Mouse (Mus musculus): ENCODE measurements around the gene 4930415O20Rik. TPM values are rescaled to one million over a fixed set of nuclear protein-coding genes. Genes with fewer than 3 reads are reported as not detected.

Gene 4930415O20Rik
- polyA plus RNA-seq, 1 experiment from 2014 or later, result not detected

- Histone ChIP-seq H3K27me3 (ENCODE audit: control insufficient read depth, insufficient read depth, low read depth, low read length) (no peaks in the 10 kb centered on the region), H3K36me3 (ENCODE audit: control insufficient read depth, insufficient read depth, low read length) (peaks cover 19% of the 10 kb centered on the region), H3K9ac (ENCODE audit: low read length) (peak overlapping the region; percentile 92), H3K4me3 (ENCODE audit: low read length) (peak overlapping the region; percentile 90), H3K9me3 (ENCODE audit: control insufficient read depth, low read length) (no peaks in the 10 kb centered on the region), H3K27ac (ENCODE audit: low read length) (peak overlapping the region; percentile 97), H3K4me1 (replicated peaks; ENCODE audit: control insufficient read depth, insufficient read depth, low read length) (peaks cover 35% of the 10 kb centered on the region), H3K4me2 (ENCODE audit: low read depth, low read length) (peak overlapping the region; percentile 86)
- peak; percentile 41 for ATAC-seq (ENCODE audit: low read depth)
- WGBS, result 5% methylated on average over 4 of the region's 4 CpGs
Measured at GRCm38 (mm10) chr15:98607557-98607956, 36.8 kb downstream of the 4930415O20Rik start.

- H3K36me3 ChIP-seq (ENCODE audit: control insufficient read depth, insufficient read depth, low read length), result peaks cover 19% of the 10 kb centered on the region
- no peak; the same call in 1 of the 2 replicates for ATAC-seq (ENCODE audit: low read depth)
- no peaks in the 10 kb centered on the region for H3K9me3 ChIP-seq (ENCODE audit: control insufficient read depth, low read length)
- 8% methylated on average over 9 of the region's 10 CpGs for WGBS
- peaks cover 29% of the 10 kb centered on the region for H3K4me1 ChIP-seq (replicated peaks; ENCODE audit: control insufficient read depth, insufficient read depth, low read length)
- peak overlapping the region; percentile 90 for H3K4me3 ChIP-seq (ENCODE audit: low read length)
- H3K9ac ChIP-seq (ENCODE audit: low read length), result peak overlapping the region; percentile 92
- peak overlapping the region; percentile 86 for H3K4me2 ChIP-seq (ENCODE audit: low read depth, low read length)
- H3K27ac ChIP-seq (ENCODE audit: low read length), result peak overlapping the region; percentile 97
- no peaks in the 10 kb centered on the region for H3K27me3 ChIP-seq (ENCODE audit: control insufficient read depth, insufficient read depth, low read depth, low read length)
Measured at GRCm38 (mm10) chr15:98608058-98608783, 37.4 kb downstream of the 4930415O20Rik start.

- H3K27ac ChIP-seq (ENCODE audit: low read length), result peak overlapping the region; percentile 97
- H3K4me1 ChIP-seq (replicated peaks; ENCODE audit: control insufficient read depth, insufficient read depth, low read length), result peaks cover 25% of the 10 kb centered on the region
- H3K36me3 ChIP-seq (ENCODE audit: control insufficient read depth, insufficient read depth, low read length), result peaks cover 13% of the 10 kb centered on the region
- H3K9me3 ChIP-seq (ENCODE audit: control insufficient read depth, low read length), result no peaks in the 10 kb centered on the region
- 2% methylated on average over 13 of the region's 26 CpGs for WGBS
- H3K4me2 ChIP-seq (ENCODE audit: low read depth, low read length), result peak overlapping the region; percentile 86
- peak; percentile 2; the same call in 1 of the 2 replicates for ATAC-seq (ENCODE audit: low read depth)
- H3K9ac ChIP-seq (ENCODE audit: low read length), result peak overlapping the region; percentile 92
- H3K27me3 ChIP-seq (ENCODE audit: control insufficient read depth, insufficient read depth, low read depth, low read length), result no peaks in the 10 kb centered on the region
- peak overlapping the region; percentile 90 for H3K4me3 ChIP-seq (ENCODE audit: low read length)
Measured at GRCm38 (mm10) chr15:98608784-98609250, 38.0 kb downstream of the 4930415O20Rik start.

- Histone ChIP-seq H3K4me2 (ENCODE audit: low read depth, low read length) (peak within 1 kb of the TSS; percentile 86), H3K27me3 (ENCODE audit: control insufficient read depth, insufficient read depth, low read depth, low read length) (no peaks in the 10 kb centered on the region), H3K4me1 (replicated peaks; ENCODE audit: control insufficient read depth, insufficient read depth, low read length) (peaks cover 25% of the 10 kb centered on the region), H3K27ac (ENCODE audit: low read length) (peak within 1 kb of the TSS; percentile 97), H3K36me3 (ENCODE audit: control insufficient read depth, insufficient read depth, low read length) (0 out of 2 replicates have a peak, but pooled peaks cover 7% of the 10 kb centered on the region), H3K9ac (ENCODE audit: low read length) (peak within 1 kb of the TSS; percentile 92), H3K9me3 (ENCODE audit: control insufficient read depth, low read length) (no peaks in the 10 kb centered on the region), H3K4me3 (ENCODE audit: low read length) (peak within 1 kb of the TSS; percentile 90)
- ATAC-seq (ENCODE audit: low read depth), result peak; percentile 89
- 1% methylated on average over 47 of the region's 75 CpGs for WGBS
Measured at GRCm38 (mm10) chr15:98609331-98610130, 38.7 kb downstream of the 4930415O20Rik start, which contains the start of gene Adcy6. Adcy6 (minus strand) TSS chr15:98610076.

GRCm38 (mm10) chr15:98610131-98610633 lies 39.4 kb downstream of the 4930415O20Rik start:
- no peak for ATAC-seq (ENCODE audit: low read depth)
- peaks cover 25% of the 10 kb centered on the region for H3K4me1 ChIP-seq (replicated peaks; ENCODE audit: control insufficient read depth, insufficient read depth, low read length)
- 3% methylated on average over 12 of the region's 12 CpGs for WGBS

GRCm38 (mm10) chr15:98612229-98612628 lies 41.4 kb downstream of the 4930415O20Rik start:
- no peaks in the 10 kb centered on the region for H3K9me3 ChIP-seq (ENCODE audit: control insufficient read depth, low read length)
- no peaks in the 10 kb centered on the region for H3K27me3 ChIP-seq (ENCODE audit: control insufficient read depth, insufficient read depth, low read depth, low read length)
- peaks cover 15% of the 10 kb centered on the region for H3K4me1 ChIP-seq (replicated peaks; ENCODE audit: control insufficient read depth, insufficient read depth, low read length)
- WGBS, result 87% methylated on average over 3 of the region's 3 CpGs
- H3K27ac ChIP-seq (ENCODE audit: low read length), result no peak overlapping the region
- H3K9ac ChIP-seq (ENCODE audit: low read length), result no peak overlapping the region
- H3K4me2 ChIP-seq (ENCODE audit: low read depth, low read length), result no peak overlapping the region
- ATAC-seq (ENCODE audit: low read depth), result no peak
- no peaks in the 10 kb centered on the region for H3K36me3 ChIP-seq (ENCODE audit: control insufficient read depth, insufficient read depth, low read length)
- H3K4me3 ChIP-seq (ENCODE audit: low read length), result no peak overlapping the region

More at GRCm38 (mm10) chr15:98610131-98610633, 39.4 kb downstream of the 4930415O20Rik start:
- Histone ChIP-seq H3K4me3 (ENCODE audit: low read length) (peak overlapping the region; percentile 90), H3K4me2 (ENCODE audit: low read depth, low read length) (peak overlapping the region; percentile 86), H3K9me3 (ENCODE audit: control insufficient read depth, low read length) (no peaks in the 10 kb centered on the region), H3K27me3 (ENCODE audit: control insufficient read depth, insufficient read depth, low read depth, low read length) (no peaks in the 10 kb centered on the region), H3K9ac (ENCODE audit: low read length) (peak overlapping the region; percentile 92), H3K36me3 (ENCODE audit: control insufficient read depth, insufficient read depth, low read length) (0 out of 2 replicates have a peak, but pooled peaks cover 4% of the 10 kb centered on the region), H3K27ac (ENCODE audit: low read length) (peak overlapping the region; percentile 97)

- ATAC-seq (ENCODE audit: low read depth), result no peak
- no peak overlapping the region for H3K27ac ChIP-seq (ENCODE audit: low read length)
Measured at GRCm38 (mm10) chr15:98614551-98614950, 43.7 kb downstream of the 4930415O20Rik start.

GRCm38 (mm10) chr15:98614971-98615370 lies 44.2 kb downstream of the 4930415O20Rik start:
- peaks cover 4% of the 10 kb centered on the region; the same call in 1 of the 2 replicates for H3K4me1 ChIP-seq (replicated peaks; ENCODE audit: control insufficient read depth, insufficient read depth, low read length)
- no peaks in the 10 kb centered on the region for H3K27me3 ChIP-seq (ENCODE audit: control insufficient read depth, insufficient read depth, low read depth, low read length)
- H3K9me3 ChIP-seq (ENCODE audit: control insufficient read depth, low read length), result no peaks in the 10 kb centered on the region
- no peak overlapping the region for H3K4me2 ChIP-seq (ENCODE audit: low read depth, low read length)
- H3K9ac ChIP-seq (ENCODE audit: low read length), result no peak overlapping the region
- 45% methylated on average over 6 of the region's 6 CpGs for WGBS
- ATAC-seq (ENCODE audit: low read depth), result no peak
- H3K27ac ChIP-seq (ENCODE audit: low read length), result no peak overlapping the region
- no peak overlapping the region for H3K4me3 ChIP-seq (ENCODE audit: low read length)
- H3K36me3 ChIP-seq (ENCODE audit: control insufficient read depth, insufficient read depth, low read length), result no peaks in the 10 kb centered on the region

More at GRCm38 (mm10) chr15:98614551-98614950, 43.7 kb downstream of the 4930415O20Rik start:
- Histone ChIP-seq H3K4me1 (replicated peaks; ENCODE audit: control insufficient read depth, insufficient read depth, low read length) (peaks cover 4% of the 10 kb centered on the region; the same call in 1 of the 2 replicates), H3K9me3 (ENCODE audit: control insufficient read depth, low read length) (no peaks in the 10 kb centered on the region), H3K4me3 (ENCODE audit: low read length) (no peak overlapping the region), H3K4me2 (ENCODE audit: low read depth, low read length) (no peak overlapping the region), H3K9ac (ENCODE audit: low read length) (0 out of 2 replicates have a peak overlapping the region, but pooled peaks have one; percentile 21), H3K36me3 (ENCODE audit: control insufficient read depth, insufficient read depth, low read length) (no peaks in the 10 kb centered on the region), H3K27me3 (ENCODE audit: control insufficient read depth, insufficient read depth, low read depth, low read length) (no peaks in the 10 kb centered on the region)
- 33% methylated on average over 9 of the region's 9 CpGs for WGBS

Measured in lung, embryonic 16.5 days (tissue).